In genomic region chr3:107760771-107761170, GRCm38 (mm10) we compare ENCODE assay signal across 8 mouse cellular contexts. TPM values are rescaled to one million over a fixed set of nuclear protein-coding genes. Genes with fewer than 3 reads are reported as not detected.
DNase-seq lines count a peak whose midpoint lies in the region; ATAC-seq and TF ChIP-seq lines count a peak whose summit lies in the region.

No protein-coding gene starts in this region.

- H3K4me1 ChIP-seq in heart, embryonic 11.5 days (ENCODE audit: control insufficient read depth, insufficient read depth, low read length) = peaks cover 14% of the 10 kb centered on the region
- peaks cover 11% of the 10 kb centered on the region; the same call in 1 of the 2 replicates for H3K4me1 ChIP-seq in forebrain, postnatal 0 days (ENCODE audit: insufficient read depth)
- H3K4me1 ChIP-seq in liver, embryonic 14.5 days (replicated peaks; ENCODE audit: control insufficient read depth in 2 of 2, insufficient read depth in 2 of 2, low read length in 1 of 2) = peaks cover 0 to 6% of the 10 kb centered on the region in 2 experiments; a peak in 2 of 4 replicates

- H3K9ac ChIP-seq in heart, embryonic 11.5 days (ENCODE audit: low read depth, low read length) = peak overlapping the region; percentile 84
- H3K9ac ChIP-seq in forebrain, postnatal 0 days = no peak overlapping the region
- H3K9ac ChIP-seq in liver, embryonic 14.5 days (replicated peaks) = no peak overlapping the region

- peaks cover 44% of the 10 kb centered on the region for H3K79me2 ChIP-seq in C2C12 (ENCODE audit: control insufficient read depth, insufficient read depth)

- H3K4me3 ChIP-seq in heart, embryonic 11.5 days (ENCODE audit: low read depth, low read length) = peak overlapping the region; percentile 53
- H3K4me3 ChIP-seq in C2C12 (ENCODE audit: insufficient read depth, poor library complexity, severe bottlenecking) = peak overlapping the region; percentile 90
- no peak overlapping the region for H3K4me3 ChIP-seq in forebrain, postnatal 0 days (ENCODE audit: low read depth, low read length)
- H3K4me3 ChIP-seq in liver, embryonic 14.5 days (ENCODE audit: insufficient read depth in 1 of 2, low read depth in 2 of 2, low read length in 2 of 2) = no peak overlapping the region

- no peak for DNase-seq in heart, postnatal 4 days
- no peak for DNase-seq in forebrain, postnatal 0 days
- DNase-seq in liver, embryonic 14.5 days (ENCODE audit: low read depth in 3 of 3, low spot score in 3 of 3) = no peak
- no peak for DNase-seq in cerebellum, adult 11 months
- DNase-seq in thymus, postnatal 0 days (ENCODE audit: low spot score) = no peak

- no peaks in the 10 kb centered on the region for H3K36me3 ChIP-seq in heart, embryonic 11.5 days (ENCODE audit: control insufficient read depth, insufficient read depth, low read length)
- peaks cover 34% of the 10 kb centered on the region for H3K36me3 ChIP-seq in C2C12 (ENCODE audit: control insufficient read depth, insufficient read depth)
- H3K36me3 ChIP-seq in forebrain, postnatal 0 days (ENCODE audit: insufficient read depth) = no peaks in the 10 kb centered on the region
- no peaks in the 10 kb centered on the region for H3K36me3 ChIP-seq in liver, embryonic 14.5 days (replicated peaks; ENCODE audit: control insufficient read depth, insufficient read depth, low read depth)

- WGBS in heart, embryonic 11.5 days (ENCODE audit: insufficient replicate concordance) = 65% methylated on average over 1 of the region's 1 CpGs
- 36% methylated on average over 1 of the region's 1 CpGs for WGBS in forebrain, postnatal 0 days
- WGBS in liver, embryonic 14.5 days (ENCODE audit: insufficient replicate concordance) = 39% methylated on average over 1 of the region's 1 CpGs

- peak overlapping the region; percentile 85; the same call in 1 of the 2 replicates for H3K27ac ChIP-seq in heart, embryonic 11.5 days (ENCODE audit: low read depth, low read length)
- H3K27ac ChIP-seq in forebrain, postnatal 0 days (ENCODE audit: low read depth, low read length) = no peak overlapping the region
- H3K27ac ChIP-seq in liver, embryonic 14.5 days = no peak overlapping the region

- H3K27me3 ChIP-seq in heart, embryonic 11.5 days (ENCODE audit: control insufficient read depth, insufficient read depth, low read length) = no peaks in the 10 kb centered on the region
- H3K27me3 ChIP-seq in C2C12 (ENCODE audit: control insufficient read depth, insufficient read depth, insufficient read length) = no peaks in the 10 kb centered on the region
- no peaks in the 10 kb centered on the region for H3K27me3 ChIP-seq in forebrain, postnatal 0 days (ENCODE audit: insufficient read depth, low read length)
- H3K27me3 ChIP-seq in liver, embryonic 14.5 days (ENCODE audit: control insufficient read depth, insufficient read depth, low read length) = peaks cover 25% of the 10 kb centered on the region

- peak overlapping the region; percentile 1 for H3ac ChIP-seq in C2C12 (ENCODE audit: control insufficient read depth, insufficient read length, low read depth)

- no peaks in the 10 kb centered on the region for H3K9me3 ChIP-seq in heart, embryonic 11.5 days (replicated peaks; ENCODE audit: control insufficient read depth, low read length)
- H3K9me3 ChIP-seq in forebrain, postnatal 0 days (ENCODE audit: low read length) = no peaks in the 10 kb centered on the region
- no peaks in the 10 kb centered on the region for H3K9me3 ChIP-seq in liver, embryonic 14.5 days (ENCODE audit: control insufficient read depth, low read length)

- no peak for TF ChIP-seq CTCF in C2C12 (IDR thresholded peaks at IDR 0.05; ENCODE audit: control insufficient read depth, insufficient read depth, insufficient read length)
- TF ChIP-seq CTCF in forebrain, postnatal 0 days (IDR thresholded peaks at IDR 0.05; ENCODE audit: low read depth) = no peak
- TF ChIP-seq CTCF in liver, embryonic 14.5 days (IDR thresholded peaks at IDR 0.05; ENCODE audit: low read depth) = no peak

- peaks cover 40% of the 10 kb centered on the region for H3K79me3 ChIP-seq in C2C12 (ENCODE audit: low read depth)

- H3K4me2 ChIP-seq in heart, embryonic 11.5 days = peak overlapping the region; percentile 69
- peak overlapping the region; percentile 93; the same call in 1 of the 2 replicates for H3K4me2 ChIP-seq in forebrain, postnatal 0 days (ENCODE audit: low read depth)
- peak overlapping the region; percentile 64; the same call in 1 of the 2 replicates for H3K4me2 ChIP-seq in liver, embryonic 14.5 days (ENCODE audit: low read depth)

- ATAC-seq in heart, embryonic 11.5 days (replicated peaks; ENCODE audit: insufficient number of reproducible peaks, low FRiP score, low TSS enrichment) = no peak
- no peak for ATAC-seq in forebrain, postnatal 0 days
- no peak for ATAC-seq in liver, embryonic 14.5 days (ENCODE audit: insufficient read depth)
- no peak for ATAC-seq in frontal cortex, adult (ENCODE audit: low TSS enrichment)

- TF ChIP-seq EP300 in liver, embryonic 14.5 days (IDR thresholded peaks at IDR 0.05; ENCODE audit: low read depth) = no peak

TF ChIP-seq in C2C12, 6 proteins besides CTCF, POLR2A, EP300 and RAD21:
- TF ChIP-seq USF1 (IDR thresholded peaks at IDR 0.05; ENCODE audit: low read depth) (no peak), MAX (IDR thresholded peaks at IDR 0.05) (no peak), CEBPB (IDR thresholded peaks at IDR 0.05; ENCODE audit: low read depth) (no peak), FOSL1 (IDR thresholded peaks at IDR 0.05; ENCODE audit: insufficient read depth, low read length, poor library complexity, severe bottlenecking) (no peak), MYOG (IDR thresholded peaks at IDR 0.05; ENCODE audit: control insufficient read depth, extremely low read depth, insufficient read length) (no peak), MYOD1 (IDR thresholded peaks at IDR 0.05; ENCODE audit: control insufficient read depth, insufficient read length, low read depth) (no peak)

RNA-seq across cellular contexts. Expression of gene Csf1, which starts 0.5 kb away (rescaled TPM):
- polyA plus RNA-seq in heart, embryonic 11.5 days (2014; fragmentation: Nextera tagmentation; extraction: Ambion mirVana) = 10.7 and 11.0 TPM in 2 replicates
- 10 to 100 TPM; 14.8 to 15.4 TPM for total RNA-seq in heart, postnatal 4 days (2021)
- polyA plus RNA-seq in C2C12 (2012; fragmentation: generic; extraction: Trizol) = 169 TPM
- 6.3 and 11.7 TPM in 2 replicates for total RNA-seq in forebrain, postnatal 0 days (2014; rRNA removed)
- 7.2 and 8.6 TPM in 2 replicates for polyA plus RNA-seq in forebrain, postnatal 0 days (2015; fragmentation: Nextera tagmentation; extraction: Ambion mirVana)
- 3.7 and 4.4 TPM in 2 replicates for polyA plus RNA-seq in liver, embryonic 14.5 days (2012; rRNA removed)
- polyA plus RNA-seq in liver, embryonic 14.5 days (2014; fragmentation: Nextera tagmentation; extraction: Ambion mirVana) = 5.9 and 6.1 TPM in 2 replicates
- polyA plus RNA-seq in thymus, postnatal 0 days (2015; fragmentation: Nextera tagmentation; extraction: Ambion mirVana) = 6.0 and 6.5 TPM in 2 replicates

Comparison
In these comparisons a context has a peak if more than half of its experiments do, and no peak if none do; other contexts are left out.
1. H3K4me3 ChIP-seq: peak in heart, embryonic 11.5 days (single experiment) and C2C12 (single experiment); none in forebrain, postnatal 0 days (single experiment) and liver, embryonic 14.5 days (0 of 2).
2. RNA of gene Csf1, which starts 0.5 kb away (polyA plus RNA-seq): 169 TPM in C2C12 (single experiment); 10.7 to 11.0 TPM in heart, embryonic 11.5 days, 7.2 to 8.6 TPM in forebrain, postnatal 0 days, 6.0 to 6.5 TPM in thymus, postnatal 0 days and 3.7 to 6.1 TPM in liver, embryonic 14.5 days; every median in the first group is over 10 times any median in the second.
3. Peak in every context shown above with its lines, with median percentiles within 50 percentile points of each other: H3K4me2 ChIP-seq.